Mouse (Mus musculus): ENCODE data around the gene Crat.

The Crat gene

DNA sequence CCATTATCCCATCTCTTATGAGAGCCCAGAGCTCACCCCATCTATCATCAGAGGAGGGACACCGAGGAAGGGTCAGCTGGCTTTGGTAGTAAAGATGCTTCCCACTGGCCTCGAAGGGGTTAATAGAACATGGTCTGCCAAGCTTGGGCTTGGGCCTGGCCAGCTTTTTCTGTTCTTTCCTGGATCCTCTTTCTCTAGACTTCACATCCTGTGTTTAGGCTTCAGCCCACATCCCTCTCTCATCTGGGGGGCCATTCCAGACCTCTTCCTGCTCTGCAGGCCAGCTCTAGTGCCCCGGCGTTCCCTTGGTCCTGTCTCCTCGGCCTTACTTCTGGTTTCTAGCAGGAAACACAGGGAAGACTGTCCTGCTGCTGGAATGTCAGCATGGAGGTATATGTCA lies 28.4 kb upstream of the Crat start:
- POLR2A ChIA-PET: interaction anchor here in 3 of 4 experiments (0.7 to 3.7 kb wide), 10 partner anchors 9 to 44 kb away, joined by 3 to 23 read pairs (median 4); partner anchors contain the start of gene Ier5l (in 1 of the 3)

DNA sequence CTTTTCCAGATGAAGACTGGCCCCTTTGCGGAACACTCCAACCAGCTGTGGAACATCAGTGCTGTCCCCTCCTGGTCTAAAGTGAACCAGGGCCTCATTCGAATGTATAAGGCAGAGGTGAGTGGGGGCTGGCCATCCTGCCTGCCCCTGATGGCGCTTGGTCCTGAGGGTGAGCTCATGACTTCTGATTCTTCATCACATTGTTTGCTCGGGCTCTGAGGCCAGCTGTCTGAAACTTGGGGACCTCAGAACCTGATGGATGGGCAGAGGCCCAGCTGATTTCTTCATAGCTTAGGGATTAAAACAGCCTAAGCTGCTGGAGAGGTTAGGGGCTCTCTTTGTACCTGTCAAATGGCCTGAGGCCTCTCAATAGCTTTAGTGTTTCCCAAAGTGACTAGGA lies 27.7 kb upstream of the Crat start:
- ChIA-PET POLR2A (interaction anchor here in 3 of 4 experiments (0.7 to 3.7 kb wide), 10 partner anchors 8 to 364 kb away, joined by 3 to 23 read pairs (median 4); partner anchors contain the start of genes Ier5l (in 1 of the 3) and Ntmt1 (in 1 of the 3)), CTCF (interaction anchor here in 3 of 4 experiments (0.6 to 5.3 kb wide), 6 partner anchors 8 to 483 kb away, joined by 3 to 32 read pairs (median 3); partner anchors contain the start of gene Ier5l (in 1 of the 3))

More for the DNA sequence above, 28.4 kb upstream of the Crat start:
- CTCF ChIA-PET: interaction anchor here in 3 of 4 experiments (0.6 to 5.3 kb wide), 9 partner anchors 9 to 1309 kb away, joined by 3 to 32 read pairs (median 3); partner anchors contain the start of gene Ier5l (in 1 of the 3)

DNA sequence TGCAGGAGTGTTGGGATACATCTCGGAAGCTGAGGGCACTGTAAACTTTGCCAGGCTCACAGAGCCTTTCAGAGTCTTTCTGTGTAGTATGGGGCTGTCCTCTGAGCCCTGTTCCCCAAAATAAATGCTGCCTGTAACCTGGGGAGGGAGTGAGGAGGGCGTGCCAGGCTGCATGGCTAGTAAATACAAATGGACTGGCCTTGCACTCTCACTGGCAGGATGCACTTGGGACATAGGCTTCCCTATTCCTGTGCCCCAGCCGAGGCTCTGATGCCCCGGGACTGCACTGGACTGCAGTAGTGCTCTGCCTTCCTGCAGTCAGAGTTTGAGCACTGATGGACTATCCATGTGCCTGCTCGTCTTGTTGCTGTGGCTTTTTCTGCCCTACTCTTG lies 26.9 kb upstream of the Crat start:
- ChIA-PET CTCF (interaction anchor here (0.7 to 4.0 kb wide), 10 partner anchors 8 to 386 kb away, joined by 3 to 45 read pairs (median 8); no protein-coding TSS in a partner anchor), POLR2A (interaction anchor here in 3 of 4 experiments (1.1 to 4.2 kb wide), 17 partner anchors 8 to 386 kb away, joined by 3 to 42 read pairs (median 7); partner anchors contain the start of genes Ier5l (in 3 of the 3), Ntmt1 (in 2 of the 3) and Dolpp1 (in 1 of the 3))

DNA sequence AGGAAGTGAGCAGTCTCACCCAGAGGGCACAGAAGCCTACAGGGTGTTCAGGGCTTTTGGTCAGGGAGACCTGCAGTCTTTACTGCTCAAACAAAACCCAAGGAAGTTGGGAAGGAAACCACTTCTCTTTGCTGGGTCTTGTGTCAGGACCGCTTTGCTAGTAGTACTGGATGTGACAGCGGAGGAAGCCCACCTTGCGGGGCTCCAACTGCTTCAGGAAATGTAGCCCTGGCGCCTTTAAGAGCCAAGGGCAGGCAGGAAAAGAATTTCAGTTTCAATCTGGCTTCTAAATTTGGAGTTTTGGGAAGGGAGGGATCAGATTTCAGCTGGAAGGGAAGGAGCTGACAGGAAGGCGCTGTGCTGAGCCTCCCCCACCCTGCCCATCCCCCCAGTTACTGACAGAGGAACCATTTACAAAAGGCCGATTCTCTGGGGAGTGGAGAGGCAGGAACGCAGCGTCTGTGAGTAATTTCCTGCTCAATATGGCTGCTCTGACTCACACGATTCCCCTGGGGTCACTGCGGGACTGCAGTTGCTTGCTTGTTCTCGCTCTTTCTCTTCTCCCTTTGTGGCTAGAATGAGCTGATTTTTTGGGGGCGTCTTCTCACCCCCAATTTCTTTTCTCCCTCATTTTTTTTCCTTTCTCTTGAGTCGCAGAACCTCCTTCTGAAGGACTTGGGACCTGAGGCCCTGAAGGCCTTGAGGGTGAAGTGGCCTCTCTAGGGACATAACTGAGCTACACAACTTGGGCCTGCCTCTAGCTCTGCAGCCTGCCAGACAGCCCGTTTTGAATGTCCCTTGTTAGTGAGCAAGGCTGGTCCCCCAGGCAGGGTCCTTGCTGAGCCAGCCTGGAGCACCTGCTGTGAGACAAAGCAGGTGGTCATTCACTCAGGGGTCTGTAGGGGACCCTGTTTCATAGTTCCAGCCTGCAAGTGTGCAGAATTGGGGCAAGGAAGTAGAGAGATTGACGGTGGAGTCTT lies 26.2 kb upstream of the Crat start:
- CTCF ChIA-PET: interaction anchor here (0.5 to 4.0 kb wide), 83 partner anchors 8 to 814 kb away, joined by 3 to 45 read pairs (median 4); partner anchors contain the start of genes Miga2 (in 2 of the 4), Crat (in 1 of the 4), Dolpp1 (in 1 of the 4) and Ier5l (in 1 of the 4)

DNA sequence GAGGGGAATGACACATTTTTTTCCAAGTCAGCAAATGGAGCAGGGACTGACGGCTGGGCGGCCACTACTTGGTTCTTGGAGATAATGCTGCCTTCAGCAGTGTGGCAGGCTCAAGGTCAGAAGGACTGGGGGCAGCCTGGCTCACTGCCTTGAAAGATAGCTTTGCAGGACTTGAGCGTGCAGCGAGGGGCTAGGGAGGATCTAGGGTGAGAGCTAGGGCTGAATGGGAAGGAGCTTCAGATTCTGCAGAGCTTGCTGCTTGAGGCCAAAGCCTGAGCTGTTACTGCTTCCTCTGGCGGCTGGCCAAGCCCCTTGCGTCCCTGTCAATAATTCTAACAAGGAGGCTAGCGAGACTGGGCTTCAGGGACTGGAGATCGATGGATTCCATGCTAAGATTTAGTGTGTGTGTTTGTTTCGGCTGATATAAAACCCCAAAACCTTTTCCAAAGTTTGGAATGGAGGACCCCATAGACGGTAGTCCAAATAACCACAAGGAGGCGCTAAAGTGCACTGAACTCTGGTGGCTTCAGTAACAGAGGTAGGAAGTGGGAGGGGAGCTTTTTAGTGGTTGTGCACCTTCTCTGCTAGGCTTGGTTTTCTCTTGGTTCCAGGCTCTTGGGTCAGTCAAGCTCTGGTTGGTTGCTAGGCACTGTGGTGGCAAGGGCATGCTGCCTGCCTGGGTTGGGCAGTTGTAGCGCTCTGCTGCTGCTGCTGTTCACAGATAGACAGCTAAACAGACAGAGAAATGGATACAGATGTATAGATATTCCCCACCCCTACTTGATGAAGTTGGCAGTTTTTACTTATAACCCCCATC lies 25.3 kb upstream of the Crat start:
- POLR2A ChIA-PET: interaction anchor here (0.6 to 4.2 kb wide), 64 partner anchors 9 to 489 kb away, joined by 3 to 42 read pairs (median 4); partner anchors contain the start of genes Ier5l (in 3 of the 4), Ntmt1 (in 3 of the 4), Crat (in 2 of the 4) and Dolpp1 (in 2 of the 4)
- CTCF ChIA-PET: interaction anchor here (0.5 to 4.0 kb wide), 86 partner anchors 8 to 1306 kb away, joined by 3 to 45 read pairs (median 4); partner anchors contain the start of genes Miga2 (in 2 of the 4), Crat (in 1 of the 4), Dolpp1 (in 1 of the 4) and Ier5l (in 1 of the 4)

More for the DNA sequence above, 26.2 kb upstream of the Crat start:
- POLR2A ChIA-PET: interaction anchor here (0.6 to 4.2 kb wide), 59 partner anchors 8 to 488 kb away, joined by 3 to 42 read pairs (median 5); partner anchors contain the start of genes Ier5l (in 3 of the 4), Ntmt1 (in 3 of the 4), Dolpp1 (in 2 of the 4) and Crat (in 1 of the 4)

DNA sequence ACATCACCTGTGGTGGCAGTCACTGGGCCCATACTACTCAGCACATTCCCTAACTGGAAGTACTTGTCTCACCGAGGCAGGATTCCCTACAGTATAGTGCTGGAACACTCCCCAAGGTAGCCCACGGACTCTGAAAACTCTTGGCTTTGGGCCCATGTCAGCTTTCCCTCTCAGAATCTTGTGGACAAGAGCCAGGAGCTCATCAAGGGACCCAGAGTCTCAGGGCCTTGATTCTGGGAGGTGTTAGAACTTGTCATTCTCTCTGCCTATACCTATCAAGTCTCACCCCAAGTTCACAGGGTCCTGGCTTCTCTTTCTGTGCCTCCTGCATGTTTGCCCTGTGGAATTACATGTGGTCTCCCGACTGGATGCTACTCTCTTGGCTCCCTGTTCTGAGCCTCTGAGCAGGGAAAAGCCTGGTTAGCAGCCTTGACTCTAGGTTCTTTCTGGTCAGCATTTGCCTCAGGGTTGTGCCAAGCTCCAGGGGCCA lies 24.6 kb upstream of the Crat start:
- POLR2A ChIA-PET: interaction anchor here in 2 of 4 experiments (0.8 to 4.2 kb wide), 23 partner anchors 8 to 381 kb away, joined by 3 to 42 read pairs (median 6); partner anchors contain the start of genes Ier5l (in 2 of the 2), Crat (in 1 of the 2) and Ntmt1 (in 1 of the 2)
- CTCF ChIA-PET: interaction anchor here (0.6 to 4.0 kb wide), 44 partner anchors 8 to 1307 kb away, joined by 3 to 45 read pairs (median 5); partner anchors contain the start of genes Ier5l (in 1 of the 4), Miga2 (in 1 of the 4) and Prrx2 (in 1 of the 4)

DNA sequence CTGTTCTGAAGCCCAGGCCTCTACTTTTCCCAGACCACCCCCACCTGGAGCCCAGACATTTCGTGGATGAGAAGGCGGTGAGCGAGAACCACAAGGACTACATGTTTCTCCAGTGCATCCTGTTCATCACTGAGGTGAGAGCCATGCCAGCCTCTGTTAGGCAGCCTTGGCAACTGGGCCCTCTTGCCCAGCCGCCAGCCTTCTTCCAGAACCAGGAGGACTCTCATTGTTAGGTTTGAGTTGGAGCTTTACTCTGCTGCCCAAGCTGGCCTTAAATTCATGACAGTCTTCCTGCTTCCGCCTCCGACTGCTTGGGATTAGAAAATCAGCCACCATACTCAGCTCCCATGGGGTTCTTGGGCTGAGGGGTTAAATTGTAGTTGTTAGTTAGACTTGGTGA lies 24.0 kb upstream of the Crat start:
- ChIA-PET POLR2A (interaction anchor here in 2 of 4 experiments (1.0 to 4.2 kb wide), 8 partner anchors 7 to 390 kb away, joined by 4 to 42 read pairs (median 14); partner anchors contain the start of gene Ier5l (in 2 of the 2)), CTCF (interaction anchor here (0.9 to 4.0 kb wide), 9 partner anchors 22 to 388 kb away, joined by 3 to 45 read pairs (median 7); partner anchors contain the start of gene Ier5l (in 1 of the 4))

DNA sequence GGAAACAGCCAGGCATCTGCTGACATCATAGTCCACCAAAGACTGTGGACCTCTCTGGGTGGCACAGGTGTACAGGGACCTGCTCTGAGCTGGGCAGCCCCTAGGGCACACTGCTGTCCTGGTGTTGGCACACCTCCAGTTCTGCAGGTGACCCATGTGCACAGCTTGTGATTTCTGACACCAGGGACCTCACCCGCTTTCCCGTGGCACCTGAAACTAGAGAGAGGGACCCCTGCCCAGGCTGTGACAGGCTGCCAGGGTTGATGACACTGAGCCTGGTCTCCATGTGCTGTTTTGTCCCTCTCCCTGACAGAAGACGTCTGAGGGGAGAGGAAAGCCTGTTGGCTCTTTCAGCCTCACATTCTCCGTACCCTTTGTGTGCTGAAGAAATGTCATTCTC lies 22.2 kb upstream of the Crat start:
- ChIA-PET POLR2A (interaction anchor here in 1 of 4 experiments (0.5 to 2.2 kb wide), 2 partner anchors 36 to 89 kb away, joined by 5 to 10 read pairs; partner anchors contain the start of gene Ier5l), CTCF (interaction anchor here in 3 of 4 experiments (0.6 to 2.6 kb wide), 7 partner anchors 7 to 358 kb away, joined by 3 to 64 read pairs (median 3); no protein-coding TSS in a partner anchor)

DNA sequence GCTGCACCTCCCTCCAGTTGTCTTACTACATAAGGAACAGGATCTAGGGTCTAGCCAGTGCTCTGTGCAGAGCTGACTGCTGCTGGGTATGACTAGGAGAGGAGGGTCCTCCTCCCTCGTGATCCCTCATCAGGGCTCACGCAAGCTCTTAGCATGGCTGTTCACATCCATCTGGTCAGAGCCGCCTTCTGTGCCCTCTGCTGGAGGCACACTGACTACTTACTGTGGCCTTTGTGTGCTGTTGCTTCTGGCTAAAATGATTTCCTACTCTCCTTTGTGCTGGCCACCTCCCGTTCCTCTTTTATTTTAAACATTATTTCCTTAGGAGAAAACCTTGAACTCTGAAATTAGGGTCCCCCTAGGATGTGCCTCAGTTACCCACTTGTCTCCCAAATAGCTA lies 21.2 kb upstream of the Crat start:
- ChIA-PET POLR2A (interaction anchor here (0.6 to 2.8 kb wide), 30 partner anchors 8 to 425 kb away, joined by 3 to 22 read pairs (median 4); partner anchors contain the start of genes Ntmt1 (in 2 of the 4), Asb6 (in 1 of the 4), Crat (in 1 of the 4) and Ier5l (in 1 of the 4)), CTCF (interaction anchor here (0.5 to 3.1 kb wide), 60 partner anchors 8 to 516 kb away, joined by 3 to 64 read pairs (median 4); partner anchors contain the start of genes Asb6 (in 1 of the 4), Dolpp1 (in 1 of the 4), Ier5l (in 1 of the 4) and Miga2 (in 1 of the 4))

DNA sequence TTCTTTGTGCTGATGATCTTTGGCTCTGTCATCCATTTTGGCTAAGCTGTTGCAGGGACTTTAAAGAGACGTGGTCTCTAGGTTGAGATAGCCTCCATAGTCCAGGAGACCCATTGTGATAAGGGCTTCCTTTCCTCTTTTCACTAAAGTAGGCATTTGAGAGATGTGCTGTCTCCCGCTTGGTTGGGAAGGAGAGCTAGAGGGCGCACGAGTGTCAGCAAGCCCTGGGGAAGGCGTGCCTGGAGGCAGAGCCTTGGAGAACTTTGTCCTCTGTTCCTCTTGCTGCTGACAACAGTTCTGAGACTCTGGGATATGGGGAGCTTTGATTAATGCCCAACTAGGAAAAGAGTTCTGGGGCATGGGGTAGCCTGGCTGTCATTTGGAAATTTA lies 20.5 kb upstream of the Crat start:
- CTCF ChIA-PET: interaction anchor here (0.6 to 3.1 kb wide), 84 partner anchors 8 to 517 kb away, joined by 3 to 64 read pairs (median 4); partner anchors contain the start of genes Ier5l (in 2 of the 4), Asb6 (in 1 of the 4), Dolpp1 (in 1 of the 4) and Miga2 (in 1 of the 4)

DNA sequence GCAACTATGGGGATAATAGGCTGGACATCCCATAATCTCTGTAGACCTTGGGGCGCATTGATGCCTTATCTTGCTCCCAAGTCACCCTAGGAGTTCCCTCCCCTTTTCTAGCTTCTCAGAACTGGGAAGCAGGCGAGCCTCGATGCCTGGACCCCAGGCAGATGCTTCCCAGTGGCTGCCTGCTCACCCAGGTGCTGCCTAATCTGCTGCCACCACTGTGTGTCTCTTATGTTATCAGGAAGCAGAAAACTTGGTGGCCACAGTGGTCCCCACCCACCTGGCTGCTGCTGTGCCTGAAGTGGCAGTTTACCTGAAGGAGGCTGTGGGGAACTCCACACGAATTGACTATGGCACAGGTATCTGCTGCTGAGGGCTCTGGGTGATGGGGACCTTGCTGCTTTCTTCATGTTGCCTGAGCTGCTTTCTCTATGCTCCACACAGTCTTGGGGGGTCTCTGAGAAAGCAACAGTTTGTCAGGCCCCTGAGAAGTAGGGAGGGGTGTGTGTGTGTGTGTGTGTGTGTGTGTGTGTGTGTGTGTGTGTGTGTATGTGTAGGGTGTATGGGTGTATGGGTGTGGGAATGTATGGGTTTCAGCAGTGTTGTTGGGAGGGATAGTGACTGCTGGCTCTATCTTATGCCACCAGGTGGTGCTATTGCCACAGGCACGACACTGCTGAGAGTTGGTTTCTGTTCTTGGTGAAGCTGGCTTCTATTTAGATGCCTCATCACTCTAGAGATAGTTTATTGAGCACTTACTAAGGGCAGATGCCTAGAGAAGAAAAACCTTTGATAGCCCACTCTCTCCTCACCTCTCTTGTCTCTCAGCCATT lies 19.9 kb upstream of the Crat start:
- ChIA-PET POLR2A (interaction anchor here (0.5 to 2.8 kb wide), 46 partner anchors 8 to 550 kb away, joined by 3 to 22 read pairs (median 4); partner anchors contain the start of genes Ier5l (in 2 of the 4), Ntmt1 (in 2 of the 4), Asb6 (in 1 of the 4) and Crat (in 1 of the 4)), CTCF (interaction anchor here (0.5 to 3.1 kb wide), 97 partner anchors 8 to 1997 kb away, joined by 3 to 64 read pairs (median 4); partner anchors contain the start of genes Ier5l (in 2 of the 4), Asb6 (in 1 of the 4), Dolpp1 (in 1 of the 4) and Miga2 (in 1 of the 4))

More for the DNA sequence above, 20.5 kb upstream of the Crat start:
- POLR2A ChIA-PET: interaction anchor here (0.5 to 2.8 kb wide), 38 partner anchors 9 to 426 kb away, joined by 3 to 22 read pairs (median 4); partner anchors contain the start of genes Ier5l (in 2 of the 4), Ntmt1 (in 2 of the 4), Asb6 (in 1 of the 4) and Crat (in 1 of the 4)

DNA sequence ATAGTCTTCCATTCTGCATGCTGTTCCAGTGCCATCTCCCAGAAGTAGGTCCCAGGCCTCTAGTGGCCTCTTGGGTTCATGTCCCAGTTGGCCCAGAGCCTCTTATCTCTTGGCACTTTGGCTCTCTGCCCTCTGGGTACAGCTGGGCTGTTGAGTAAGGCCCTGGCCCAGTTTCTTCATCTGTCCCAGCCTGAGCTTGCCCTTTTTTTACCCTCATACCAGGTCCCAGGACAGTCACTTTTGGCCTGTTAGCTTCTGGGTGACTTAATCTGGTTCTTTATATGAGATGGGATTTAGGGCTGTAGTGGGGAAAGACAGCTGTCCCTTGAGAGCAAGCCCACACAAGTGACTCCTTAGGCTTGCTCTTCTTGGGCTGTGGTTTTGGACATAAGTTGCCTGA lies 13.5 kb upstream of the Crat start:
- ChIA-PET POLR2A (interaction anchor here in 2 of 4 experiments (1.0 to 3.3 kb wide), 9 partner anchors 8 to 378 kb away, joined by 3 to 16 read pairs (median 6); partner anchors contain the start of genes Crat (in 1 of the 2), Ier5l (in 1 of the 2), Ntmt1 (in 1 of the 2) and Ptpa (in 1 of the 2)), CTCF (interaction anchor here in 3 of 4 experiments (0.7 to 2.0 kb wide), 5 partner anchors 12 to 560 kb away, joined by 3 to 9 read pairs (median 4); no protein-coding TSS in a partner anchor)

DNA sequence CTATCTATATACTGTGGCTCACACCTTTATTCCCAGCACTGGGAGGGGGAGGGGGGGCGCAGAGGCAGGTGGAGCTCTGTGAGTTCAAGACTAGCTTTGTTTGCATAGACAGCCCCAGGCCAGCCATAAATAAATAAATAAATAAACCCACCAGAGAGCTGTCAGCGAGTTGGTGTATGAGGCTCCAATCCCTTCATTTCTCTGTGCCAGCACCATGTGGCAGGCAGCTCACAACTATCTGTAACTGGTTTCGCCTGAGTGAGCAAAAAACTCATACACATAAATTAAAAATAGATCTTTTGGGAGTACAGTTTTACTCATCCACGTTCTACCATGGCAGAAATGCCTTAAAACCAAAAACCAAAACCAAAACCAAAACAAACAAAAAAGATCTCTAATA lies 5.8 kb upstream of the Crat start:
- ChIA-PET POLR2A (interaction anchor here (0.6 to 2.4 kb wide), 14 partner anchors 8 to 400 kb away, joined by 3 to 8 read pairs (median 4); partner anchors contain the start of genes Ier5l (in 2 of the 4), Endog (in 1 of the 4) and Miga2 (in 1 of the 4)), CTCF (interaction anchor here in 3 of 4 experiments (0.6 to 1.4 kb wide), 5 partner anchors 15 to 71 kb away, joined by 3 to 6 read pairs (median 5); no protein-coding TSS in a partner anchor)

DNA sequence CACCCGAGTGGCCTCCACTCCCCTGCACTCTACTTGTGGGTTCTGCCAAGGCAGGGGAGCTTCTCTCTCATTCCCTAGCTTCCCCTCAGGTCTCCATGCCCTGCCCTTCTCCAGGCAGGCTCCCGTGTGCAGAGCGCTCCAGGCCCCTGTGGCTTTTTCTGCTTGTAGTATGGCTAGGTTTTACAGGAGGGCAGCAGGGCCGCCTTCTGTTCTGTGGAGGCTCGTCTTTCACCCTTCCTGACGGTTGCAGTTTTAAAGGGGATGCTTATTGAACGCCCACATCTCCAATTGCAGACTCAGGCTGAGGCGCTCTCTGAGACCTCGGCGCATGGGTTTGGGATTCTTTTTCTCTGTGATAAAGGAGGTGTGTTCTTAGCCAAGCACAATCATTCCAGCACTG lies 3.5 kb upstream of the Crat start:
- CTCF ChIA-PET: interaction anchor here (0.5 to 1.8 kb wide), 12 partner anchors 17 to 405 kb away, joined by 3 to 13 read pairs (median 4); no protein-coding TSS in a partner anchor
- POLR2A ChIA-PET: interaction anchor here in 3 of 4 experiments (0.5 to 8.2 kb wide), 21 partner anchors 10 to 388 kb away, joined by 3 to 61 read pairs (median 4); partner anchors contain the start of genes Dolpp1 (in 1 of the 3), Ier5l (in 1 of the 3), Miga2 (in 1 of the 3) and Ntmt1 (in 1 of the 3)

Measured in embryonic stem cell, embryonic (primary cell).